Mouse (Mus musculus): ENCODE results near the gene Hps6.

Hps6 gene

GRCm38 (mm10) chr19:46030196-46030983 lies 27.1 kb downstream of the Hps6 start:
- no peak for DNase-seq

GRCm38 (mm10) chr19:46031689-46032432 lies 28.6 kb downstream of the Hps6 start:
- DNase-seq = no peak

GRCm38 (mm10) chr19:46032731-46033510 lies 29.6 kb downstream of the Hps6 start:
- DNase-seq = no peak

DNA sequence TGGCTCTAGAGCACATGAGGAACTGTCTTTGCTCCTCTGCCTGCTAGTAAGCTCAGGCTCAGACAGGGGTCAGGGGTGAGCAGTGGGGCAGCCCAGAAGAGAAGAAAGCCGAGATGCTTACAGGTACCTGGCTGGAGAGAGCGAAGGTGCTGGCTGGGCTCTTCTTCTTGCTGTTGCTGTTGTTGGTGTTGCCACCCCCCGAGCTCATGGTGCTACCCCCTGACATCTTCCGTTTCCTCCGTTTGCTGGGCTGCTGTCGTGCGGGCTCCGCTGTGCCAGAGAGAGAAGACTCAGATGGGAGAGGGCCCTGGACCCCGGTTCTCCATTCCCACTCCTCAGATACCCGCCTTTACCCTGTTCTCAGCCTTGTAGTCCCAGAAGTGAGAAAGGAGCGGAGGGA lies 30.6 kb downstream of the Hps6 start:
- DNase-seq = no peak

GRCm38 (mm10) chr19:46035971-46036370 lies 32.7 kb downstream of the Hps6 start:
- no peak for DNase-seq

- DNase-seq = no peak
Observed at GRCm38 (mm10) chr19:46036477-46037242, 33.4 kb downstream of the Hps6 start.

DNA sequence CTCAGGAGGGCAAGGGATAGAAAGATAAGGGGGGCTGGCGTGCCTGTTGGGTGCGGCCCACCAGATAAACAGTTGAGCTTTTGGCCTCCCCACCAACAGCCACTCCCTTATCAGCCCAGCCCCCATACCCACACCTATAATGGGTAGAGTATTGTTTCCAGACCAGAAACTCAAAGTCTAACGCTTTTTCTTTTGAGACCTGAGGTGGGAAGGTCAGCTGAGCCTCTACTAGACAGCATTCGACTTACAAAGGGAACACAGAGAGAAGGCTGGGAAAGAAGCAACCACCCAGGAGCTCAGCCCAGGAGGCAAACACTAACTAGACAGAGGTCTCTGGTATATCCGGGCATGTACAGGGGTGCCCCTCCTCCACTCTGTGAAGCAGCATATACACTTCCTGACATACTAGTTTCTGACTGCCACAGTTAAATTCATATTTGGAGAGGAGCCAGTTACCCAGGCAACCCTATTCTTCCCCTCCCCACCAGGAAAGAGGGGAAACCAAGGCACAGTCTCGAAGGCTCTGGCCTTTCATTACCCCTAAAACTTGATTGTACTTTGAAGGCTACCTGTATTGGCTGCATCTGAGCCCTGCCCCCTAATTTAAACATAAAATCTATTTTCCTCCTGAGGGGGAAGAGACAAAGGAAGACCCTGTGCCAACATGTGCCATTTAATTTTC lies 34.1 kb downstream of the Hps6 start:
- DNase-seq = no peak

GRCm38 (mm10) chr19:46037925-46038850 lies 34.9 kb downstream of the Hps6 start:
- DNase-seq = no peak

DNA sequence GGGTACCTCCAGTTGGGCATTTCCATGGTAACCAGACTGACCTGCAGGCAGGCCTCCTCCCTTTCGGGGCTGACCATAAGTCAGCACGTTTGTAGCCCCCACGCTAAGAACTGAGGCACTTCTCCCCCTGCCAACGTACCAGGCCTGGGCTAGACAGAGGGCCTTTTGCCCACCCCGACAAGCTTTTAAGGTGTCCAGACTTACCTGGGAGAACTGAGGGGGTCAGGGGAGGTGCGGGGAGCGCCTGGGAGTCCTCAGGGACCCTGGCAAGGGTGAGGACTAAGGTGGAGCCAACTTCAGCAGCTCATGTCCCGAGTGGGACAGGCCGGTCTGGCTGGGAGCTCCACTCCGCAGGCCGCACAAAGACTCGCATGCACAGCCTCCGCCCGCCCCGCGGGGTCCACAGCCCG lies 35.5 kb downstream of the Hps6 start:
- DNase-seq = no peak

- DNase-seq = peak; percentile 84
Observed at GRCm38 (mm10) chr19:46039478-46039877, 36.2 kb downstream of the Hps6 start.

GRCm38 (mm10) chr19:46040149-46040902 lies 37.0 kb downstream of the Hps6 start:
- DNase-seq = peak; percentile 22

- peak; percentile 14 for DNase-seq
Observed at GRCm38 (mm10) chr19:46041299-46041932, 38.1 kb downstream of the Hps6 start.

DNA sequence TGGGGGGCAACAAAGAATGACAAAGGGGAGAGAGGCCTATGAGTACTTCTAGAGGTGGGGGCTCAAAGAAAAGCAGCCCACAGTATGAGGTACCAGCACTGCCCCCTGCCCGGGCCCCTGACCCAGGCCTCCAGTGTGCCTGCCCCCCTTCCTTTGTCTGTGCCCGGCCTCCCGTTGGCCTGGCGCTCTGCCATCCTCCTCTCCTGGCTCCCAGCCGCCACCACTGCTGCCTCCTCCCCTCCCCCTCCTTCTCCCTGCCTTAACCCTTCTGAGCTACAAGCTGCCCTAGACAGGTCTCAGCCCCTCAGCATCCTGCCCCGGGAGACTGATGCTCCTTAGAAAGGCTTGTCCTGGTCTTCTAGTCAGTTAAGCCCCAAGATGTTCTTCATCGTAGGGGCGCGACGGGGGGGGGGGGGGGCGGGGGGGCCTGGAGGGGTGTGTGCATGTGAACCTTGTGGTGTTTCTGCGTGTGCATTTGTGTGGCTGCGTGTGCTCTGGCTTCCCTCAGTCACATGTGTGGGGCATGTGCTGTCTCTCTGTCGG lies 38.7 kb downstream of the Hps6 start:
- peak; percentile 94 for DNase-seq

GRCm38 (mm10) chr19:46042476-46043011 lies 39.2 kb downstream of the Hps6 start:
- no peak for DNase-seq

DNA sequence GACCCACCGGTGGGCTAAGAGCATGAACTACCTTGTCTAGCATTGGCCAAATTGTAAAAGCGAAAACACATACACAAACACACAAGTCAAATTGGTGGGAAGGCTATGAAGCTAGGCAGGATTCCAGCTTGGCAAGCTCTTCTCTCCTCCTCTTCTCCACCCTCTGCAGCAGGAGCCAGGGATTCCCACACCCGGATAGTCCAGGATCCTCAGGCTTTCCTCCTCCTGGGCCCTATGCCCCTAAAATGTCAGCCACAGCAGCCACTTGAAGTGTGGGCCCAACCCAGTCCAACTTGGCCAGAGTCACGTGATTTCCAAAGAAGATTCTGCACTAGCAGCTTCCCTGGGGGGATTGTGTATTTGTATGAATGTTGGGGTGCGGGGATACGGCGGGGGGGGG lies 40.1 kb downstream of the Hps6 start:
- DNase-seq = no peak

DNA sequence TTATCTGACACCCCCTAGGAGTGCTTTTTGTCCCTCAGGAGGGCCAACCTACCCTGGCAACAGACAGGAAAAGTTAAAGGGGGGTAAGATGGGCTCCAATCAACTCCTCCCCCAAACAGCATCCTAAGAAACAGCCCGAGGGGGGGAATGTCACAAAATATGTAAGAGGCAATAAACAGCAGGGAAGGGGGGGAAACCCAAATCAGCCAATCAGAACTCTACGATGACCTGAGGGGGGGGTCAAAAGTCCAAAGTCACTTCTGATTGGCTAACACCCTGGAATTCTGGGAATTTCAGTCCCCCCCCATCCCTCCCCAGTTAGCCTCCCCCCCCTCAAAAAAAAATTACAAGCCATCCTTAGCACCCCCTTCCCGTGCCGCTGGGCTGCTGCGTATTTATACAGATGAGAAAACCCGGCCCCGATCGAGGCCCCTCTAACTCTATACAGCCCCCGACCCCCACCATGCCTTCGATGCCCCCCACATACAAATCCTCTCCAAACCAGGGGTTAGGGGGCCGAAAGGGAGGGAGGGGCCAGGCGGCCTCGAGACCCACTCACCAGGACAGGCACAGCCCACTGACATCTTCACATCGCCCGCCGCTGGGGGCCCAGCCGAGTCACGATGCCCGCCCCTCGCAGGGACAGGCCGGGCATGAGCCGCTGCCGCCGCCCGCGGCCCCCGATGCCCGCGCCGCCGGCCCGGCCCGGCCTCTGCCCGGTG lies 41.1 kb downstream of the Hps6 start, which contains the start of gene Pprc1:
Gene Pprc1 (plus strand): TSS at position 616 of the 722 bp plus-strand sequence.
- DNase-seq = peak; percentile 71

DNA sequence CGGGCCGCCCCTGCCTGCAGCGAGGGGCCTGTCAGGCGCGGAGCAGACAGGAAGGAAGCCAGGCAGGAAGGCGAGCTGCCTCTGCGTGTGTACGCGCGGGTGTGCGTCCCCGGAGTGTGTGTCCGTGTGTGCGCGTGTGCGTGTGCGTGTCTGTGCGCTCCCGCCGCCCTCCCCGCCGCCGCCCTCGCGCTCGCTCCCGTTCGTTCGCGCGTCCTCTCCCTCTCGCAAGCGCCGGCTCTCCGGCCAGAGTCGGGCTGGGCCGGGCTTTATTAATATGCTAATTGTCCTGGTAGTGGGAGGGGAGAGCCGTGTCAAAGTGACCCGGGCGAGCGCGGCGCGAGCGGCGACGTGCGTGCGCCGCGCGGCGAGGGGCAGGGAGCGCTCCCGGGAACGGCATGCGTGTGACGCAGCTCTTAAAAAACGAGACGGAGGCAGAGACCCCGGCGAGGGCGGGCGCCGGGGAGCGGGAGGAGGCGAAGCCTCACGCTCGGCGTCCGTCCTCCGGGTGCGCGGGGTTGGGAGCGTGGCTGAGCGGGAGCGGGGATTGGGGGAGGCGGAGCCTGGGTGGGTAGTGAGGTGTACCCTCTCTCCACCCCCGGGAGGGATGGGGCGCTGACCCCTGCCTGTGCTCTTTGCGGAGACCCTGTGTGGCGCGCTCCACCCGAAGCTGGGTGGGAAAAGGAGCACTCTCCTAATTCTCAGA lies 41.8 kb downstream of the Hps6 start, which contains the start of gene Ldb1:
Gene Ldb1 (minus strand): TSS at position 222 of the 703 bp plus-strand sequence.
- peak; percentile 91 for DNase-seq

Measured in kidney, adult 9 months (tissue).